Mouse (Mus musculus) E14TG2a.4 (cell line): ENCODE results near the gene Atf3.

Source experiments
- CTCF ChIP-seq: conservative IDR thresholded peaks from 2 replicates; pipeline ENCODE4 v1.5.1; 2014; ENCODE audit warnings: low read length
- NANOG ChIP-seq: IDR thresholded peaks from 2 replicates; pipeline ENCODE4 v1.6.1; 2014; ENCODE audit warnings: borderline replicate concordance, low read length, mixed read lengths
- POU5F1 ChIP-seq: IDR thresholded peaks from 2 replicates; pipeline ENCODE4 v1.6.1; 2014; ENCODE audit warnings: low read length, borderline replicate concordance

GRCm38 (mm10) chr1:191176887-191177286 is 41.0 kb downstream of the Atf3 start:
- TF ChIP-seq CTCF (no peak), NANOG (no peak), POU5F1 (no peak)
